Mouse (Mus musculus): ENCODE data around the gene Gm8857.
"Not testable (repeated sequence)": the region's sequence is repeated elsewhere in the genome, so short reads cannot be mapped to it uniquely, and the experiment has no call there.

Gm8857 gene

DNA sequence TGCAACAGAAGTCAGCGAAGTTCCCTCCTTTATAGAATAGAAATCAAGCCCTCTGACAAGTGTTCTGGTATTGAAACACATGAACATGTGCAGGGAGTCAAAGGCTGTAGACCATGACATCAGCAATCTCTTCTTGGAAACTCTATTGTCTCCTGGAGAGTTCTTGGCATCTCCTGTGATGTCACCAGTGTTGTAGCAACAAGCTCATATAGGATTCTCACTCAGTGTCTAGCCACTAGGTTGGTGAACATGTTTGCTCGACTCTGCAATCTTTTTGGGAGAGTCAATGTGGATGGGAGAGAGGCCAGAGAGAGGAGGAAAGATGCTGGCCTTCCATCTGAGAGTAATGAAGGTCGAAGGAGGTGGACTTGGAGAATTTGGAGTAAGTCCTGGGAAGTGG lies at the start of gene Gm8857, which contains the start of gene Gm8871:
TSS of gene Gm8857 (plus strand) at position 303 of the 400 bp plus-strand sequence.
TSS of gene Gm8871 (plus strand) at position 301 of the 400 bp plus-strand sequence.
- DNase-seq (ENCODE audit: low spot score in 2 of 2) = not testable (repeated sequence)

DNA sequence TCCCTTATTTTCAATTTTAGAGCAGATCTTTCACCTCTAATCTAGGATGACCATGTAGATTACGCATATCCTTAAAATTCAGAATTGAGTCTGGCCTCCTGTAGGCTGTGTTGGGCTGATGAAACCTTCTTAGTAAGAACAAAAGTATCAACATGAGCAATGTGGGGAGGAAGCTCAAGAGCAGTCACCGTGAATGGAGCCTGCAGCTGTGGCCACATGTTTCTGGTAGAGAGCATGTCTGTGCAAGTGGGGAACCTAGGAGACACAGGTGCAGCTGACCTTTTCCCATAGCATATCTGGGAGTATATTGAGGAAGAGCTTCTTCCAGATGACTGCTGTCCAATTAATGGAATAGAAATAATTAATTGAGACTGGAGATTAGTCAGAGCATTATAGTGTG lies 5.9 kb downstream of the Gm8857 start:
- not testable (repeated sequence) for DNase-seq (ENCODE audit: low spot score in 2 of 2)

DNA sequence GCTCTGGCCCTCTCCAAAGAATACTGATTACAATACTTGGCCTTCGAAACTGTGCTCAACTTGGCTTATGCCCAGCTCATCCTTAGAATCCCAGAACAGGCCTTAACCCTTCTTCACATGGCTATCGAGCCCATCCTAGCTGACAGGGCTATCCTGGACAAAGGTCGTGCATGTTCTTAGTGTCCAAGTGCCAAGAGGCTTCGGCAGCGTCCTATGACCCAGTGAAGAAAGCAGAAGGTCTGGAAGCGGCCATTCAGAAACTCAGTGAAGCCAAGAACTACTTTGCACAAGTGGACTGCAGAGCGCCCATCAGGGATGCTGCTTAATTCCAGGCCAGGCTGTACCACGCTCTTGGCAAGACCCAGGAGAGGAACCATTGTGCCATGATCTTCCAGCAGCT lies 10.4 kb downstream of the Gm8857 start:
- not testable (repeated sequence) for DNase-seq (ENCODE audit: low spot score in 2 of 2)

Data from right cerebral cortex, postnatal 36 days (tissue).